Mouse (Mus musculus) heart, postnatal 0 days (tissue): Measurements from ENCODE around the gene Gm20518.

ENCODE experiments used
- CTCF ChIP-seq: IDR thresholded peaks from 2 replicates; pipeline ENCODE4 v1.5.1; 2016; ENCODE audit warnings: antibody characterized with exemption, control low read depth, low read depth
- EP300 ChIP-seq: IDR thresholded peaks from 2 replicates; pipeline ENCODE4 v1.6.1; 2016; ENCODE audit warnings: antibody characterized with exemption, low read depth

DNA sequence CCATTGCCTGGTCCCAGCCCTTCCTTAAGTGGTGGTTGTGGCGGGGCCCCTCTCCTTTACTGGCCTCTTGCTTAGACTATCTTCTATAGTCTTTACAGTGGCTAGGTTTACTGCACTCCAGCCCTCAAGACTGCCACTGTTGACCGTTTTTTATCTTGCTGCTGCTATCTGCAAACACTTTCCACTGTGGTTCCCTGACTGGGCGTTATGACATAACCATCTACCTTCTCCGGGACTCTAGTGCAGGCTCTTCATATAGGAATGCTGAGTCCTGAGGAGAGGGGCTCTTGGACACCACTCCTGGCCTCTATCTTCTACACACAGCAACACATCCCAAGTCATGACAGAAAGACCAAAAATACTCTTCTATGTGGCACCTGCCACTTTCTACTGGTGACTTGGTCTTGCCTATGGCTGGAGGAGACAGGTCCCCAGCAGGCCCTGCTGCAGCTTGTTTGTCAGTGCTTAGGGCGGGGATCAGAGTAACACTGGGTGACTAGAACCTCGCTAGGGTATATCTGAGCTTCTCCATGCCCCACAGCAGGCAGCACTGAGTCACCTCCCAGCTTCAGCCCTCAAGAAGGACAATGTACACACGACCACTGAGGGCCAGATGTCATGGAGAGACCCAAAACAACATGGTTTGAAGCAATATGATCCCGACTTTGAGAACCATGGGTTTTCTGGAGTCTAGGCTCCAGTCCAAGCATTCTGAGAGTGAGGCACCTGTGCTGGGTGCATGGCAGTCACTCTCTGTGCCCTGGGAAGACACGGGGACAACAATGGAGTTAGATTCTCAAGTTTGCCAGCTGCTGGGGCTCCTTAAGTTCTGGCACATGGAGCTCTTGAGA is 42.3 kb upstream of the Gm20518 start:
- TF ChIP-seq CTCF (no peak), EP300 (no peak)
